Mouse (Mus musculus) retina, embryonic 14.5 days (tissue): ENCODE results near the gene Ehbp1.

Experiments used
- DNase-seq: peaks from one replicate; pipeline ENCODE4 v3.0.0-alpha.2; 2015; ENCODE audit warnings: low spot score

Ehbp1 gene

DNA sequence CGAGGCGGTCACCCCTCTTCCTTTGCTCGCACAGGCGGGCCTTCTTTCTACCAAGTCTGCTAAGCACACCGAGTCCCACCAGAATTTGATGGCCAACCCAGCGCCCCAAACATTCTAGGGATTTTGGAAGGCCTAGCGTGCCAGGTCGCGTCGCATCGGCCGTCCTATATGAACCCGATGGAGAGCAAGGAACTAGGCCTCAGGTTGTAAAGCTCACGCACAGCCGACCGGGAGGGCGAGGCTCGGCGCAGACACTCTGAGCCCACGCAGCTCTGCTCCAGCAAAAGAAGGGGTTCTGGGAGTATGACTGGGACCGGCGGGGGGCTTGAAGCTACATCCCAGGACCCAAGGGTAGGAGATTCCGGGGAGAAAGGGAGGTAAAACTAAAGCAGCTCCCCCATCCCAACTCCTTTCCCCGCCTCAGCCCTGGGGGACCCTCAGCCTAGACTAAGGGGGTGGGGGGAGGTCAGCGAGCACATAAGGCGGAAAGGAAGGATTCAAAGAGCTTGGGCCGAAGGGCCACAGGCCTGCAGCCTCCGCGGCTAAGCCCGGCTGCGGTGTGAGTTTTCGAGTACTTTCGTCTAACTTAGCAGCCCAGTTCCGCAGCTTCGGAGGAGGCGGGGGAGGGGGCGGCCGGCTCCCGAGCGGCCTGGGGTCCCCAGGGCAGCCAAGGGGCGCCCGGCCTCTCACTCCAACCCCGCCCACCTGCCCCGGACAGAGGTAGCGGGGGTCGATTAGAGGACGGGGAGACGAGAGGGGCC is 341.6 kb downstream of the Ehbp1 start:
- peak; percentile 33 for DNase-seq

DNA sequence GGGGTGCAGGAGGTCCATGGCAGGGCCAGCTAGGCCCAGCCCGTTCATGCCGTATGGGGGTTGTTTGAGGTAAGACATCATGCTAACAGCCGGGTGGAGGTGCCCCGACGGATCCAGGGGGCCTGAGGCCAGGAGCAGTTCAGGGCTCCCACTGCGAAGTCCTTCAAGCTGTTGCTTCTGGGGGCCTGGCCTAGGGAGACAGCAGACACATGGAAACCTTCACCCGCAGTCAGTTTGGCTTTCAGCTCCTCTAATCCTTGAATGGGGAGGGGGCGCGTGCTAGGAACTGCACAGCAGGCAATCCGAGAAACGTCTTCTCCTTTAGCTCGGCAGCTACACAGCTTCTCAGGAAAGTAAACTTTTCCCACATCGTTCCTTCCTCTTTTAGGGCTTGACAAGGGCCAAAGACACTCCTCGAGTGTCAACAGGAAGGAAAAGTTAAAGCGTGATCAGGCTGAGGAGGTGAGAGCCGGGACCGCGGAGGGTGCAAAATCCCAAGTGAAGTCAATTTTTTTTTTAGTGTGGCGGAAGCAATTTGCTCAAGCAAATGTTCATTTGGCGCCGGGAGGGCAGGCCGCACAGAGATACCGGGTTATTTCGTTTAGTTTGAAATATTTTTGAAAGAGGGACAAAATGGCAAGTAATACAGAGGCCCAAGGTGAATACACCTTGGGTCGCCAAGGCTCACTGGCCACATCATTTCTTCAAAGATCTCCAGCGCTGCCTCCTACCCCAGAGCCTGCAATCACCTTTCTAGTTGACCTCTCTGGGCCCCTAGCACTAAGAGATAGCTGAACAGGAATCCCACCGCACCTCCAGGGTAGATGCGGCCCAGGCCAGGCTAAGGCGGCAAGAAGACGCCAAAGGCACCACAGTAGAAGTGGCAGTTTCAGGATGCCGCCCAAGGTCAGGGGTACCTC is 342.4 kb downstream of the Ehbp1 start:
- DNase-seq: peak; percentile 38

DNA sequence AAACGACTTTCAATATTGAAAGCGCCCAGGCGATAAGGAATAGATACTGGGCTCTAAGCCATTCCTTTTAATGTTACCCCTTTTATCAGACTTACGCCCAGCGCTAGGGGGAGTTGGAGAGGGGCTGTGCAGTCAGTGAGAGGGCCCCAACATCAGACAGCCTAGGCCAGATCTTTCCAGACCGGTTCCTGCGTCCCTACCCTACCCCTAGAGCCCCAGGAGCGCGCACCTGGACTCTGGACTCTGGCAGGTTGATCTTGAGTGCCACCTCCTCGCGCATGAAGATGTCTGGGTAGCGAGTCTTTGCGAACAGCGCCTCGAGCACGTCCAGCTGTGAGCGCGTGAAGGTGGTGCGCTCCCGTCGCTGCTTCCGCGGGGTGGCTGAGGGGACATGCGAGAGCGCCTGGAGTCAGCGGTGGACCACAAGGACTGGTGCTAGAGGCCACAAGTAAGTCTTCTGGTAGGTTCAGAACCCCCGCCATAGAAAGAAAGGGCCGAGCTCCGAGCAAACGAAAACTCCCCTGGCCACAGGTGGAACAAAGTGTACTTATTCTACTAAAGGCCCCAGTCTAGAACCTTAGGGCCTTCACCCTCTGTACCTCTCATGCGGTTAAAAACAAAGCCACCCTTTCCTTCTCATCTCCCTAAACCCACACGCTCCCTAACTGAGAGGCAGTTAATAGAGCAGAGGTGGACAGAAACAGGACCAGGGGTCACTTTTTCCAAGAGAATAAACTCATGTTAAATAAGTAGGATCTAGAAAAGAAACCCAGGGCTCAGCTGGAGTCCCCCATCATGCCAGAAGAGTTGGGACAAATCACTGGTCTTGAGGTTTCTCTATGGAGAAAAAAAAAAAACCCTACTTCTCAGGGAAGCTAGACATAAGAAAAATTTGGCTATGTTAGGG is 343.7 kb downstream of the Ehbp1 start:
- DNase-seq: peak; percentile 43

DNA sequence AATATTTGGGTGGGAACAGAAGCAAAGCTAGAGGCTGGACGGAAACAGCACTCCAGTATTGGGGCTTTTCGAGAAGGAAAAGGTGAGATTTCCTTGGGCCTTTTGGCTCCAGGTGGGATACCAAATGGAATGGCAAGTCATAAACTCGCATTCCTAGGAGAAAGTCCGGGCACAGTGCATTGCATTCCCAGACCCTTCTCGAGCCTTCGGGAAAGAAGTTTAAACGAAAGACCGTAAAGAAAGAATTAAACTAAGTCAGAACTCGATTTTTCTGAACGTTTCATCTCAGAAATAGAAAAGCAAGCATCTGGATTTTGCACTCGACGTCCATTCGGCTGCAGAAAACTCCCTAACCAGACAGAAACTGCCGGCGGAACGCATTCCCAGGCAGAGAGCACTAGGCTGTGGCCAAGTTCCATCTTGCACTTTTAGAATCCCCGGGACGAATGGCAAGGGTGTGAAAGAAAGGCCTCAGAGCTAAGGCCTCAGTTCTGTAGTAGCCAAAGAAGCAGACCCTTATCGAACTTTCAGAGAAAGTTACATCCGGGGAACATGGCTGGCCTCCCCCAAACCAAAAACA is 344.4 kb downstream of the Ehbp1 start:
- DNase-seq: peak; percentile 47

DNA sequence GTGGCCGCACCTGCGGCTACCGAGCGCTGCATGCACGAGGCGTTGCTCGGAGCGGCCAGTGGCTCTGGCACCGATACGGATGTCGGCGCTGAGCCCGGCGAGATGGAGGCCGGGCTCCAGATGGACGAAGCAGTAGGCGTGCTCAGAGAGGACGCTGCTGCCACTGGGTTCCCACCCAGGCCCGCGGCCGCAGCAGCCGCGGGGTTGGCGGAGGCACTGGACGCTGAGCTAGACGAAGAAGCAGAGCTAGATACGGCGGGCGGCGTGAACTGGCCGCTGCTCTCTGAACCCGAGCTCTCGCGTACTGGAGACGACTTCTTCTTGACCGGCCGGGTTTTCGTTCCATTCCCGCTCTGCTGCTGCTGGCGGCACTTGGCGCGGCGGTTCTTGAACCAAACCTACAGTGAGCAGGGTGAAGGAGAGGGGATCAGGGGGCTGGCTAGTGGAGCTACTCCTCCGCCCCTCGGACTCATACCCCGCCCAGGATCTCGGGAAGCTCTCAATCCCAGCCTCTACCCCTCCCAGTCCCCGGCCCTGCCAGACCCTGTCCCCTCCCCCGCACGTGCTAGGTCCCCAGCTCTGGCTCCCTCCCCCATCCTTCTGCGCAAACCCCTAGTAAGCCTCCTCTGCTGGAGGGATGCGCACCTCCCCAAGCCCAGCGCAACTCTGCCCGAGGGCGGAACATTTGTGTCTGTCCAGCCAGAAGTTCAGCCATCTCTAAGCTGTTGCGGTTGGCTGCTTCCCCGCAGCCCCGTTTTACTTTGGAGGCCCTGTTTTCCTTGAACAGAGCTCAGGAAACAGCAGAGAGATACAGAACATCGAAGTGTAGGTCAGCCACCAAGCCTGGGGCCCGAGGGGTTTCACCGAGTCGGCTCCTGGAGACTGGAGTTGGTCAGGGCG is 345.2 kb downstream of the Ehbp1 start:
- DNase-seq: peak; percentile 69

DNA sequence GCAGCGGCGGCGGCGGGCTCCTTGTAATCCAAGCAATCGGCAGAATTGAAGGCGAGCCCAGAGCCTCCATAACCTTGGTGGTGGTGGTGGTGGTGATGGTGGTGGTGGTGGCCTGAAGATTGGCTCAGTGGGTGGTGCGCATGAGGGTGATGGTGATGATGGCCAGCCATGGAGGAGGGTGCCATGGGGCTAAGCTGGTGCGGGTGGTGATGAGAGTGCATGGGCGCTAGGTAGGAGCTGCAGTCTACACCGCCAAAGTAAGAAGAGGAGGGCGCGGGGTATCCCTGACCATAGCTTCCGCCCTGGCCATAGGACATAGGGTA is 345.8 kb downstream of the Ehbp1 start:
- no peak for DNase-seq

DNA sequence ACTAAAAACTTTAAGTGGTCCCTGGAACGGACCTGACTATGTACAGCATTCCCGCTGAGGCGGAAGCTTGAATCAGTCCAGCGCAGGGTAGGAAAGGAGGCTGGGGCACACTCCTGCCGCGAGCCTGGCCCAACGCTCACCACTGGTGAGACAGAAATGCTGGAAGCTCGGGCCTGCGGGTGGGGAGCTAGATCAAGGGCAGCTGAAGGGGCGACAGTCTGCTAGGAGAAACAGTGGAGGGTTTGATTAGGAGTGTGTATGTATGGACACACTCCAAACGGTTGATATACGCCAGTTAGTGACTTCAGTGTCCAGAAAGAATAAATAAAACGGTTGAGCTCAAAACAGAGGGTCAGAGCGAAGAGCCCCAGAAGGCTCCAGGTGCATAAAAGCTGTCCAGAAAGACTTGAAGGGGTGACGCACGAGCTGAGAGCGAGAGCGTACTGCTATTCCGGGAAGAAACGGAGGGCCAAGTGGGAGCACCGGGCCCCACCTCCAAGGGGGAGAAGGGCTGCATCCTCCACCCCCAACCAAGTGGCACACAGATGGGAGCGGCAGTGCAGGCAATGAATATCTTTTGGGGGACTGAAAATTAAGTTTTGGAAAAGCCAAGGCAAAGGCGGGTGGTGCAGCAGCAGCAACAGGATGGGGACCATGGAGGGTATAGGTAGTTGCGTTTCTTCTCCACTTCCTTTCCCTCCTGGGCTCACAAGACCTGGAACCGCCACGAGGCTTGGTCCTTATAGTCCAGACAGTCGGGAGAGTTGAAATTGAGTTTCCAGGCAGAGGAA is 346.4 kb downstream of the Ehbp1 start:
- DNase-seq: peak; percentile 54

DNA sequence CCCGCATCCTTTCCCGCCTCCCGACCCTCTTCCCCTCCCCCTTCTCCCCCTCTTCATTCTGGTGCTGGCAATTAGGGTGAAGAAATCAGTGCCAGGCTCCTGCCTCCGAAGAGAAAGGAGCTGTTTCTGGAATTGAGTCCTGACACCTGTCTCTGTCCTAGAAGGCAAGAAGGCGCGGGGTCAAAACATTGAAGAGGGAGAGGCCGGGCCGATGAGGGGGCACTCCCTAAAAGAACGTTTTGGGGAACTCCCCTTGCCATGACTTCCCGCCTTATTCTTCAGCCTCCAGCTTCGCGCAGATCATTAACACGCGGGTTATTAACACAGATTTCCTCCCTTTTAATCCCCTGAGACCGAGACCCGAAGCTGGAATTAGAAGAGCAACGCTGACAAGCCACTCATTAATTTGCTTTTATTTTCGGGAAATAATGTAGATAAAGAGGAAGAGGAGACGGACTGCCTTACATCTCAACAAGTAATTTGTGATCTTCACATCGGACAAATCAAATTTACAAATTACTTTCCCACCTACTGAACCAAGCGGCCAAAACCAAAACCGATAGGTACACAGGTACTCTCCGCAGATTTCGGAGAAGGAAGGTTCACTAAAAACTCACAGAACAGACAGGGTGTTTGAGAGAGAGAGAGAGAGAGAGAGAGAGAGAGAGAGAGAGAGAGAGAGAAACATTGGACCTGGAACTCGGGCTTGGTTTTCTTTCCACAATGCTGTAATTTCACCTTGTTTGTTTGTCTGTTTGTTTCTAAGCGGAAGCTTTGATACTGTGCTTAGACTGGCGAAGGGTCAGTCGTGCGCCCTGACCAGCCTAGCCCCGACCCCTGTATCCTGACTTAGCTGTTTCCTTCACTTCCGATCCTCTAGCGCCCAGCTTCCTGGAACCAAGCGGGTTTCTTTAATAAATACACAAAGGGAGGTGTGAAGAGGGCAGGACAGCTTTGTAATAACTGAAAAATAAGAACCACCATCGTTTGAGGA is 347.4 kb downstream of the Ehbp1 start:
- DNase-seq: peak; percentile 43

DNA sequence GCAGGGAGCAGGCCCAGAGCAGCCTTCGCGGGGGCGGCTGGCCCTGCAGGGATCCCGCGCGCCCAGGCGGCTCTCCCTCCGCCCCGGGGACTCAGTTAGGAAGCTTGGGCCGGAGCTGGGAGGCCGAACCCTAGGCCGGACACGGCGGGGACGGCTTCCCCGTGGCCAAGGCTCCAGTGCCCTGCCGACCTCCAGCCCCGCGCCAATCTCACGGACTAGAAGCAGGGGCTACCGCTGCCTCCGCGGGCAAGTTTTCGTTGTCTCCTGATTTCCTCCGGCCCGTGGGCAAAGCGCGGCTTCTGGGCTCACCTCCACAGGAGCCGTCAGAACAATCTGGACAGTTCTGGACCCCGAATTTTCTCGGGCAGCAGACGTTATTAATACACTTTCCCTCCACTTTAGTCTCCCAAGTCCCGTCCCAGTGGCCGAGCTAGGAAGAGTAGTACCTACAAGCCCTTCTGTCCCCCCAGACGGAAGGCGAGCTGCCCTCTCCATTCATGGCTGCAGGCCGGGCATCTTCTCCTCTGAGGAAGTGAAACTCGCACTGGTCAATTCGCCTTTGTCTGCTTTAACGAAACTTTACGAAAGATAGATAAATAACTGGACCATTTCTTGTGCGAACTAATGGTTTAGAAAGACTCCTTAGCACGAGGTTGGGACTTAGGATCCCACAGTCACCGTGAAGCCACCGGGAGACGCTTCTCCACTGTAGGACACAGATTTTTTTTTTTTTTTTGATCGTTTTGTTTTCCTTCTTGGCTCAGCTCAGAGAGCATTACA is 348.3 kb downstream of the Ehbp1 start:
- peak; percentile 66 for DNase-seq

DNA sequence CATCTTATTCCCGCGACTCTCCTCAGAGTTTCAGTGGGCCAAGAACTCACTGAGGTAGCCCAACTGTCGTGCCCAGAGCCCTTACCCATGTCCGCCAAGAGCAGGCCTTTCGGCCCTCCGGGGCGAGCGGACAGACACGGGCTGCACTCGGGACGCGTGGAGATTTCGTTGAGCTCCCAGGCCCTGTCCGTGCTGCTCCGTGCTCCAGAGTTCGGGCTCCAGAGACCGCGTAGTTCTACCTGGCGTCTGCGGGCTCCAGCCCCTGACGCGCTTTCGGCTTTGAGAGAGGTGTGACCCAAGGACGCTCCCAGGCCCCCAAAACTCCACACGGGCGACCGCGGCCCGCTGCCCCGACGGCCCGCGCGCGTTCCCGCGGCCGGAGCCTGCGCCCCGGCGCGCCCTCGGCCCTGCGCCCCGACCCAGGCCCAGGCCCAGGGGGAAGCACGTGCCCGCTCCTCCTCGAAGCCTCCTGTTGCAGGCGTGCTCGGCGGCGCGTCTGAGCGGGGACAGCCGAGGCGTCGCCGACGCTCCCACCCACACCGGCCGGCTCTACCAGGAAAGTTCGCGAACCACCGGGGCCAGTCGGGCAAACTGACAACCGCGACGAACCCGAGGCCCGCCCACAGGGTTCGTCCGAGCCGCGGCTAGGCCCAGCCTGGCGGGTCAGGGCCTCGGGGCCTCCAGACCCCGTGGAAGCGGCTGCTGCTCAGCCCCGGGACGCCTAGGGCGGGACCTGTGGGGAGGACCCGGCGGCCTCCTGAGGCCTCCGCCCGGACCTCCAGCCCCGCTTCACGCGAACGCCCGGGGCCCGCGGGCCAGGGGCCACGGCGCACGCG is 349.1 kb downstream of the Ehbp1 start:
- DNase-seq: peak; percentile 46

DNA sequence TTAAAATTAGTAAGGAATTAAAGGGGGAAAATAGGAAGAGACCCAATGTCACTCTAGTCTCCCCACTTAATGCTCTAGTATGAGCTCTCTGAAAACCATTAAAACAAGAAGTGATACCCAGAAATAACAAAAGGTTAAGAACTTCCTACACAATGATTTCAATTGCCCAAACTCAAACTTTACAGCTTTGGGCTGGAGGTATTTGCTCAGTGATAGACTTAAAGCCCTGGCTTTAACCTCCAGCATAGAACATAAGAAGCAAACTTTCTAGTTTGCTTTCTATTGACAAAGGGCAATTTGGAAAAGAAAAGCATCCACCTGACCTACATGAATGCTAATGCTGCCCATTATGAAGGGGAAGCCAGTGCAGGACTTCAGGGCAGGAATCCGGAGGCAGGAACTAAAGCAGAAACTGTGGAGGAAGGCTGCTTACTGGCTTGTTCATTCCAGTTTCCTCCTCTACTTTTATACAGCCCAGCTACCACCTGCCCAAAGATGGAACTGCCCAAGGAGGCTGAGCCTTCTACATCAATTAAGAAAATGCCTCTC is 353.6 kb downstream of the Ehbp1 start:
- DNase-seq: no peak

DNA sequence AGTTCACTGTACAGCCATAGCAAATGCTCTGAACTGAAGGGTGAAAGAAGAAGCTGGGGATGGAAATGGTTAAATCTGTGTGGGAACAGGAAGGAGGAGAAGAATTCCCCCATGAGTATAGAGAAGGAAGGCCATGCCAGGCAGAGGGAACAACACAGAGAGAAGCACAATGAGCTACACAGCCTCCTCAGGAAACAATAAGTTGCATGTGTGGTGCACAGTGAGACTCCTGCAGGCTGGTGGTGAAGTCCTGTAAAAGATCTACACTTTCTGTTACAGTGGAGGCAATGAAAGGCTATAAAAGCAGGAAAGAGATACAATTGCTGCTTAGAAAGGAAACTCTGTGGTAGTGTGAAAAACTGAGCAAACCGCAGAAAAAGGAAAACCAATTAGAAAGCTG is 357.0 kb downstream of the Ehbp1 start:
- no peak for DNase-seq

DNA sequence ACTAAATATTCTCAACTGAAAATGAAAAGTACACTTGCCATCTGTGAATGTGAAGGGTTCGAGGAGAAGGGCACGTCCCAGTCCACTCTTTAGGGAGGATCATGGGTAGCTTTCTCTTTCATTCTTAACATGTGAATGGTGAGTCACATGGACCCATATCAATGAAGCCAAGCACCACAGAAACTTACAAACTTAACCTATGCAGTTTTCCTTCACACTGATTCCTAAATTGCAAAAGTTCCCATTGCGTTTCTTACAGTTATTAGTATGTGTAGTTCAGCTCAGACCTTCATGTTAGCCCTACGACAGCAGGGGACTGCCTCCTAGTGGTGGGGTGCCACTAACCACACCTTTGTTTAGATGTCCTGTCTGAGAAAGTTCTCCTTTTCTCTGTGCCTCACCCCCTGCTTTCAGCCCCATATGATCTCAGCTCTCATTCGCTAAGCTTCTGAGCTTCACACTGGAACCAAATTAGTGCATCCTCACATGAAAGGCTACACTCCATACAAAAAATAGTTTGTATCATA is 368.0 kb downstream of the Ehbp1 start:
- DNase-seq: no peak

DNA sequence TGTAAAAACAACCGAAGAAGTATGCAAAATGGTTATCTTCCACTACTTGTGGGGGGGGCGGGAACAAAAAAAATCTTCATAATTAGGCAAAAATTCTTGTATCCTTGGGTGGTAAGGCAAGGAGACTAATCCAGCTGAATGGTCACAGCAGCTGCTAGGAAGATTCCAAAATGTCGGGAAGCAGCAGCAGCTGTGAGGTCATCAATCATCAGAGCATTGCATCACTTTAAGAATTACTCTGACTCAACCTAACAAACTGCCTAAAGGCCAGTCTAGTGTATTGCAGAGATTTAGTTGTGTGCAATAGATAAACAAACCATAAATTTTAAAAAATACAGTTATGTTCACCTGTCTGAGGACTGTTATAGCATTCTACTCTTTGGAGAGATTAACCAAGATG is 368.5 kb downstream of the Ehbp1 start:
- DNase-seq: no peak

DNA sequence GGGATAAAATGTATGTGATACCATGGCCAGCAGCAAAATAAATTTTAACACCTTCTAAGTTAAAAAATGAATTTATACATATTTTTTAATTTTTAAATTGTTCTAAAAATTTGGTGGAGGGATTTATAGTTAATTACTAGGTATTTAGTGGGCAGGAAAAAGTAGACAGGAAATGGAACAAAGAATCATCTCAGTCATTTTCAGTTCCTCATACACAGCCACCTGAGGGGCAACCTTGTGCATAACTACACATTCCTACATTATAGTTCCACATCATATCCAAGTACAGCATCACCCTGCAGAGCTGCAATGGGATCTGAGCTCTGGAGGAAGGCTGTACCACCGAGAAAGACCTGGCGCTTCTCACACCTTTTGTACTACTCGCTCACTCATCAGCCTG is 373.2 kb downstream of the Ehbp1 start:
- no peak for DNase-seq
